Mouse (Mus musculus): ENCODE measurements at regions not wholly inside any gene's neighbourhood (a gene's known extent, or its start where the extent isn't known, plus 50 kb on each side); places are given as distances from the start of the nearest gene placed in this dataset.

DNA sequence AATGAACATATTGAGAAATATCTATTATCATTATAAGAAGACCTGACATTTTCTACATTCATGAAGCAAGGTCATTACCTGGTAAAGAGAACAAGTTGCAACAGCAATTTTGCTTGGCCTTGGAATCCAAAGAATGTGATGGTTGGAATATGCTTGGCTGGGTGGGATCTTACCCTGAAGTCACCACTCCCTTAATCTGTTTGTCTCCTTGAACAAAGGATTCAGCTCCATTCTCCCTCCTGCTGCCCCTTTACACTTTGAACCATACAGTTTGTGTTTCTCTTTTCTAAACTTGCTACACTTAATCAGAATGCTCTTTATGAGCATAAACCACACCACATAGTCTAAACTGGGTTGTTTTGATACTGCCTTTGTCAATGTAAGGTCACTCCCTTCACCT lies 403.8 kb downstream of the Epm2a start:
- TF ChIP-seq CTCF (IDR thresholded peaks at IDR 0.05; ENCODE audit: control insufficient read depth, insufficient read depth, insufficient replicate concordance, low read depth, low read length) (no peak), POLR2A (IDR thresholded peaks at IDR 0.05; ENCODE audit: control insufficient read depth, low read depth, low read length) (no peak)

All from testis, adult 2 months (tissue).